Mouse (Mus musculus) granulocyte monocyte progenitor cell, adult 5-6 weeks (primary cell): Measurements from ENCODE around the gene 6430550D23Rik. TPM values are rescaled to one million over a fixed set of nuclear protein-coding genes. Genes with fewer than 3 reads are reported as not detected.

Experiments
- ATAC-seq: replicated peaks from 2 replicates; pipeline ENCODE4 v1.8.0; 2016; ENCODE audit warnings: mild to moderate bottlenecking, moderate TSS enrichment, inconsistent platforms; ENCODE audit not compliant: poor library complexity, severe bottlenecking
- total RNA-seq, 2 experiments: library from RNA; stranded (forward) in 1 of 2; stranded (reverse) in 1 of 2; fragments of 200-712, 200-1000 nt in 1 of 2; fragments of >200 nt in 1 of 2; fragmentation: Nextera tagmentation in 1 of 2; gene quantifications; 2 replicates each; pipeline ENCODE4 v1.2.3; 2014 to 2017

6430550D23Rik gene
- total RNA-seq (2014; fragmentation: Nextera tagmentation) (1.4 TPM in 1 of 2 replicates, not detected in the other), total RNA-seq (2017) (0.30 TPM in 1 of 2 replicates, not detected in the other)

DNA sequence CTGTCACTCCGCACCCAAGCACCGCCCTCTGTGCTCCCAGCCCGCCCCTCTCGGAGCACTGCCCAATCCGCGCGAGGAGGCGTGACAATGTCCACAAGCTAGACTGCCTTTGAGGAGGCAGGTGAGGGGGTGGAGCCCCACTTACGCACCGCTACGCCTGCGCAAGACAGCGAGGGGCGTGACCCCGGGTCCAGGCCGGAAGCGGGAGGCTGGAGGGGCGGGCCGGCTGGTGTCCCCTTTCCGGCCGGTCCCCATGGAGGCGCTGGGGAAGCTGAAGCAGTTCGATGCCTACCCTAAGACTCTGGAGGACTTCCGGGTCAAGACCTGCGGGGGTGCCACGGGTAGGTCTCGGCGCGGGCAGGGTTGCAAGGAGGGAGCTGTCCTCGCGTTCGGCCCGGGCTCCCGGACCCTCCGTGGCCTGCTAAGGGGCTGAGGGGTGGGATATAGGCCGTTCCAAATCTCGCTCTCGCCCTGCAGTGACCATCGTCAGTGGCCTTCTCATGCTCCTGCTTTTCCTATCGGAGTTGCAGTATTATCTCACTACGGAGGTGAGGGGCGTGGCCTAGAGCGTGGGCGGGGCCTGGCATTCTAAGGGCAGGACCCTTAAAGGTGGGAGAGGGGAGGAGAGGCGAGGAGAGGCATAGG lies at the start of gene 6430550D23Rik, which contains the start of gene Ergic3:
TSS of gene 6430550D23Rik (minus strand) at position 90 of the 645 bp plus-strand sequence.
TSS of gene Ergic3 (plus strand) at position 158 of the 645 bp plus-strand sequence.
- ATAC-seq: peak; percentile 98

GRCm38 (mm10) chr2:156052816-156053215 lies 45.0 kb upstream of the 6430550D23Rik start, which contains the start of gene Fer1l4:
Gene Fer1l4 (minus strand): TSS chr2:156052947.
- no peak for ATAC-seq

GRCm38 (mm10) chr2:156047929-156048328 lies 40.2 kb upstream of the 6430550D23Rik start:
- ATAC-seq: peak; percentile 37

DNA sequence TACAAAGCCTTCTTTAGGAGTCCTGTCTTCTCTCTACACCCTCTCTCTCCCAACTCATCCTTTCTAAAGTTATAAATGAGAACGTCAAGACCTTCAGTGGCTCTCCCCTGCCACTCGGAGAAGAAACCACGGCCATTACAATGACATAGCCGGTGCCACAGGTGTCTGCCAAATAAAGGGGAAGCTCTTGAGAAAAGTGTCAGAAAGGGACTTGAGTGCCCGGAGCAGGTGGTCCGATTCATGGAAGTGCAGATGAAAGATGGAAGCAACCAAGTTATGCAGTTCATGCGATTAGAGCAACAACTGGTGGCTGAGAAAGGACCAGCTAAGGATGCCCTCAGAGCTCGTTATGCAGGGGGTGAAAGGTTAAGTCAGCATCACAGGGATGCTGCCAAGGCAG lies 35.1 kb upstream of the 6430550D23Rik start:
- ATAC-seq: no peak

DNA sequence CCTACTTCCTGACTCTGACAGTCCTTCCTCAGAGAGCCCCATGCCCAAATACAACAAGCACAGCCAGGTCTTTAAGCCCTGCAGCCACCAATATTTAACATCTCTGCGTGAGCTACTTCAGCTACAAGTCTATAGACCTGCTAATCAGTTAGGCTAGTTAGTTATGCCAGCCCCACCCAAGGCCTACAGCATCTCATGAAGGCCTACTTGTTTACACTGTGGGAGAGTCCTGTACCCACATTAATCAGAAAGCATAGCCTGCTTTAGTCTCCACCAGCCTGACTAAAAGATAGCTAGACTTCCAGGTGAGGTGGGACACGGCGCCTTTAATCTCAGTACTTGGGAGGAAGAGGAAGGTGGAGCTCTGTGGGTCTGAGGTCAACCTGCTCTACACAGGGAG lies 31.6 kb upstream of the 6430550D23Rik start:
- ATAC-seq: no peak

DNA sequence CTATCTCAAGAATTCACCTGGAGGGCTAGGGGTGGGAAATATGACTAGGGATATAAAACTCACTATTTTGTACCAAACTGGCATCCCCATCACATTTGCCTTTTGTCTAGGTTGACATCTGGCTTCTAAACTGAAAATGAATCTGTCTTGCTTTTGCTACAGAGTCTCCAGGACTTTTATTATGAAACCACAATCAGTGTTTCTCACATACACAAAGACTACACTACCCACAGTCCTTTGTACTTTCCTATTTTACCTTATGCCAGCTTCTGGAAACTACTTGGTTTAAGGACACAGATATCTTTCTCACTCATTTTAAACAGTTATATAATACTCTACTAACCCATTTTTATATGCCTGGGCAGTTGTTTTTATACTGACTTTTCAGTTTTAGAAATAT lies 17.7 kb upstream of the 6430550D23Rik start:
- no peak for ATAC-seq

GRCm38 (mm10) chr2:156021765-156022164 lies 14.0 kb upstream of the 6430550D23Rik start:
- no peak for ATAC-seq

DNA sequence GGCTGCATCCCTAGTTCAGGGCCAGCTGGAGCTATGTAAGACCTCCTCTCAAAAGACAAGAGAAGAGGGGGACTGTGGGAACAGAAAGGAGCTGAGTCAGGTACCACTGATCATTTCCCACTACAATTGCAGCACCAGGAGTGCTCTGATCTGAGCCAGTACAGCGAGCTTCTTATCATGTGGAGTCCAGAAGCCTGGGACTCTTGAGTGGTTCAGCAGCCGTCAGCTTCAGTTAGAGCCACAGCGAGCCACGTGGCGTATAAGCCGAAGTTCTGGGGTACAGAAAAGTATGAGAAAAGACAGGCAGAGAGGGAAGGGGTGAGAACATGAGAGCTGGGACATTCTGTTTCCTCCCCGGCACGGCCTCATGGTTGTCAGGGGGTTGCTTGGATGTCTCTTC lies 13.4 kb upstream of the 6430550D23Rik start:
- ATAC-seq: no peak

GRCm38 (mm10) chr2:156018106-156018505 lies 10.3 kb upstream of the 6430550D23Rik start:
- no peak for ATAC-seq

DNA sequence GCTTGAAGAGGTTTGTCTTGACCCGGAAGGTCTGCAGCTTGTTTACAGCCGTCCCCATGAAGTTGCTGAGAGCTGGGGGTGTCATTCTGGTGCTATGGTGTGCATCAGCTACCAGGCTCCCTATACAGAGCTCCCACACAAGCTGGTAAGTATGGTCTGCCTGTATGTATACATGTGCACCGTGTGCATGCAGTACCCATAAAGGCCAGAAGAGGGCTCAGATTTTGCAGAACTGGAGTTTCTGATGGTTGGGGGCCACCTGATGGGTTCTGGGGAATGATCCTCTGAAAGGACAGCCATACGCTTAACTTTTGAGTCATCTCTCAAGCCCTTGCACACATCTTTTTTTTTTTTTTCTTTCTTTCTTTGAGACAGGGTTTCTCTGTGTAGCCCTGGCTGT lies 2.4 kb downstream of the 6430550D23Rik start:
- ATAC-seq: no peak

- ATAC-seq: no peak
Observed at GRCm38 (mm10) chr2:155991863-155992321, 15.9 kb downstream of the 6430550D23Rik start.

GRCm38 (mm10) chr2:155991151-155991550 lies 16.6 kb downstream of the 6430550D23Rik start:
- no peak for ATAC-seq

DNA sequence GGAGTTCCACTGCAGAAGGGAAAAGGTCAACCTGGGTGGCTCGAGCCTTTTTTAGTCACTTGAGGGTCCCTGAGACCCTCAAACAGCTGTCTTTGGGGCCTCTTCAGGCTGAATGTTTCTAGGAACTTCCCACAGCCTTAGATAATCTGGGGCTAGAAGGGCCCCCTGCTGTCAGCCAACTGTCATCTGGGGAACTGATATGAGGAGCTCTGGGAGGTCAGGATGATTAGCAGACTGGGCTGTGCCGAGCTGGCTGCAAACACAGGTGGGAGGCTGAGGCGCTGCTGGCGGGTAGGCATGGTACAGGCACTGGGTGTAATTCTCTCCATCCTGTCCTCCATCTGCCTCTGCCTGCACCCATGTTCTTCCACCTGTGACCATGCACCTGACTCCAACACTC lies 18.7 kb downstream of the 6430550D23Rik start:
- ATAC-seq: no peak

DNA sequence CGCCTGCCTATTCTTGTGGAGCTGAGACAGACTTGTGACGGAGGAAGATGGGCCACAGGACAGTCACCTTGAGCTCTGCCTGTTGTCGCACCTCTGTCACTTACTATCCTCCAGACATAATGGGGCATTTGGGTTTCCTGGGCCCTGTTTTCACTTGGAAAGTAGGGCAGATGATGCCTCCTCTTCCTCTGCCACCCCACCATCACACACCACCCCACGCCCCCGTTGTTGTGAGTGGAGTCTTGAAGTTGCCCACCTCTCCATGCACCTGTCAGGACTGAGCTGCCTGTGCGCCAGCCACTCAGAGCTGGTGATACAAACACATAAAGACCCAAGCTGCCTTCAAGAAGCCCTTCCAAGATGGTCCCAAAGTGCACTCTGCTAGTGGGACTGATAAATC lies 20.6 kb downstream of the 6430550D23Rik start:
- ATAC-seq: no peak

- no peak for ATAC-seq
Observed at GRCm38 (mm10) chr2:155985776-155986175, 22.0 kb downstream of the 6430550D23Rik start.

GRCm38 (mm10) chr2:155979328-155979991 lies 28.3 kb downstream of the 6430550D23Rik start:
- peak; percentile 97 for ATAC-seq

DNA sequence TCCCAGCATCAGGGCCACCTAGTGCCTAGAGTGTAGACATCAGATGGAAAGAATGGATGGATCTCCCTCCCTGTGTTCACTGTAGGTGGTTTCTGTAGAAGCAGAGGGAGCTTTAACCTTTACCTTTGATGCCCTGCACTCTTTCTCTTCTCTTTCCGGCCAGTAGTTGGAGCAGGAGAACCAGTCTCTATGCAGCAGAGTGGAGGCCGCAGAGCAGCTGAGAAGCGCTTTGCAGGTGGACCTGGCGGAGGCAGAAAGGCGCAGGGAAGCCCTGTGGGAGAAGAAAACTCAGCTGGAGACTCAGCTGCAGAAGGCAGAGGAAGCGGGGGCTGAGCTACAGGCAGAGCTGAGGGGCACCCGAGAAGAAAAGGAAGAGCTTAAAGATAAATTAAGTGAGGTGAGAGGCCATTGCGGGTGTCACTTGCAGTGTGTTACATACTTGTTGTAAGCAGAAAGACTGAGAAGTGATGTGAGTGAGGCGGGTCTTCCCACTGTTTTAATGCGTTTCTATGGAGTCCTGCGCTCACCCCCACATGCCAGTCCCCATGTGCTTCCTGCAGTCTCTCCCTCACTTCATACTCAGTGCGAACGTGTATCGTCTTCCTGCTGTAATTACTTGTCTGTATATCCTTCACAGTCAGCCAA lies 33.6 kb downstream of the 6430550D23Rik start:
- ATAC-seq: no peak

- ATAC-seq: no peak
Observed at GRCm38 (mm10) chr2:155973348-155973747, 34.4 kb downstream of the 6430550D23Rik start.

DNA sequence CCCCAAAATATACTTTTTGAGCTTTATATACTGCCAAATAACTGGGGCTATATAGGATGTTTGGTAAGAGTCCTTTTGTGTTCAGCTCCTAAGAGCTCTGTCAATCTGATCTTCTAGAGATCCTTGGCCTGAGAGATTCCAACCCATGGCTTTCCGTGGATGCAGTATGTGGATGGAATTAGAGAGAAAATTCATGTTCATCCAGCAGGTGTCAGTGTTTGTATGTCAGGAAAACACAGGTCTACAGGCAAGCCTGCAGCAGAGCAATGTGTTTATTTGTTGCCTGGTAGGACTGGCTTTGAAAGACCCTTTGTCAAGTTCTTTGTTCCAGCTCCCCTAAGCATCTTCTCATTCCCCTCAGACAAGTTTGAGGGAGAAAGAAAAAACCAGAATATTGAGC lies 44.8 kb downstream of the 6430550D23Rik start:
- ATAC-seq: 0 out of 2 replicates have a peak, but pooled peaks have one; percentile 25

- no peak for ATAC-seq
Observed at GRCm38 (mm10) chr2:155961862-155962261, 45.9 kb downstream of the 6430550D23Rik start.

DNA sequence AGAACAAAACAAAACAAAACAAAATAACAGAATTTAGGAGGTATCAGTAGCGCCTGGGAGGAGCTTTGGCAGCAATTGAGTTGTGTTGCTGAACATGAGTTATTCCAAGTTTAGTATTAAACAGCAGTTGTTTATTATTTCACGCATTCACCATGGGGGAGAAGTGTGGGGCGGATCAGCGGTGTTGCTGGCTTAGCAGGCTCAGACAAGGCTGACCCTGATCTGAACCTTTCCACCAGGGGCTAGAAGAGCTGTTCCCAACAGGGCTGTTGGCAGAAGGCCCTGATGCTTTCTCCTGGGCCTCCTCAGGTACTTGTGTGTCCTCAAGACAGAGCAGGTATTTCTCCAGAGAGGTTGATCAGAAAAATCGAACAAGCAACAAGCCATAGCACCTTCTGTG lies 47.8 kb downstream of the 6430550D23Rik start:
- ATAC-seq: no peak
